11 mouse cellular contexts compared by ENCODE assay signal in genomic region chr14:77636931-77637330, GRCm38 (mm10).
A peak's percentile ranks its signal among the peaks of the same experiment; 100 is the strongest.
DNase-seq lines count a peak whose midpoint lies in the region; TF ChIP-seq lines count a peak whose summit lies in the region.
"Had no signal": no experiment of that assay in that cellular context is flagged by ENCODE, and none has a peak within 500 bp of the region (broad histone marks: within the 10 kb centered on the region; RNA-seq: fewer than 3 reads in every experiment).

No protein-coding gene starts in this region.

- peaks cover 9% of the 10 kb centered on the region; the same call in 1 of the 2 replicates for H3K4me1 ChIP-seq in cerebellum, adult 2 months (ENCODE audit: control insufficient read depth, insufficient read depth, low read length)

- H3K27ac ChIP-seq in cerebellum, adult 2 months (ENCODE audit: insufficient read depth, low read length), result no peak overlapping the region

- no peak for TF ChIP-seq POLR2A in cerebellum, adult 2 months (IDR thresholded peaks at IDR 0.05; ENCODE audit: borderline replicate concordance, insufficient read depth, low read length)

- intact Hi-C loops in left cerebral cortex, postnatal 25 days (cut with DNase I), result no loop called here

- H3K27me3 ChIP-seq in cerebellum, adult 2 months (ENCODE audit: control insufficient read depth, insufficient read depth, low read length), result no peaks in the 10 kb centered on the region
- H3K27me3 ChIP-seq: limb, embryonic 12.5 days had no signal

- DNase-seq in layer of hippocampus, adult 18-20 months (ENCODE audit: low spot score in 2 of 2), result peak; percentile 46 to 62
- DNase-seq in layer of hippocampus, postnatal 10 days (ENCODE audit: low spot score in 2 of 2), result no peak
- peak; percentile 86 for DNase-seq in brain, adult 2 months (ENCODE audit: low read depth, low spot score)
- DNase-seq in embryo, embryonic 11 days, result peak; percentile 57
- DNase-seq in left cerebral cortex, postnatal 25 days (ENCODE audit: low spot score in 2 of 2), result peak; percentile 54 to 90
- DNase-seq in ovary, postnatal 10 days (ENCODE audit: low spot score), result no peak
- no peak for DNase-seq in cerebellum, adult 2 months
- DNase-seq: heart, adult 18-20 months; spleen, adult 18-20 months; thymus, postnatal 25 days had no signal

- 89% methylated on average over 6 of the region's 6 CpGs for WGBS in cerebellum, adult 2 months

- TF ChIP-seq CTCF in cerebellum, adult 2 months (IDR thresholded peaks at IDR 0.05; ENCODE audit: borderline replicate concordance, insufficient read depth, low read depth, low read length), result no peak

- no peak overlapping the region for H3K4me3 ChIP-seq in cerebellum, adult 2 months (replicated peaks; ENCODE audit: insufficient read depth, low read depth, low read length)
- H3K4me3 ChIP-seq: limb, embryonic 12.5 days had no signal

Comparison
In these comparisons a context has a peak if more than half of its experiments do, and no peak if none do; other contexts are left out.
1. DNase-seq: peak in layer of hippocampus, adult 18-20 months (2 of 2), brain, adult 2 months (single experiment), embryo, embryonic 11 days (single experiment) and left cerebral cortex, postnatal 25 days (2 of 2); none in layer of hippocampus, postnatal 10 days (0 of 2), ovary, postnatal 10 days (single experiment) and cerebellum, adult 2 months (0 of 2).